Comparison of ENCODE assay signal across 25 mouse cellular contexts in the genomic region with DNA sequence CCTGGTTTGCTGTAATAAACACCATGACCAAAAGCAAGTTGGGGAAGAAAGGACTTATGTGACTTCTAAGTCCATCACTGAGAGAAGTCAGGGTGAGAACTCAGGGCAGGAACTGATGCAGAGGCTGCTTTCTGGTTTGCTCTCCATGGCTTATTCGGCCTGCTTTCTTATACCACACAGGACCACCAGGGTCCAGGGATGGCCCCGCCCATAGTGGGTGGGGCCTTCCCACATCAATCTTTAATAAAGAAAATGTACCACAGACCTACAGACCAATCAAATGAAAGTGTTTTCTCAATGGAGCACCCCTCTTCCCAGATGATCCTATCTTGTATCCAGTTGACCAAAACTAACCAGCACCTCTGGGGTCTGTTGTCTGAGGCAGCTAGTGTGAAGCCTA. TPM values are rescaled to one million over a fixed set of nuclear protein-coding genes. Genes with fewer than 3 reads are reported as not detected.
A peak's percentile ranks its signal among the peaks of the same experiment; 100 is the strongest.
DNase-seq lines count a peak whose midpoint lies in the region; ATAC-seq and TF ChIP-seq lines count a peak whose summit lies in the region.
"Had no signal": no experiment of that assay in that cellular context is flagged by ENCODE, and none has a peak within 500 bp of the region (broad histone marks: within the 10 kb centered on the region; RNA-seq: fewer than 3 reads in every experiment).

No protein-coding gene starts in this region.

- no peak for TF ChIP-seq CTCF in midbrain, postnatal 0 days (IDR thresholded peaks at IDR 0.05)

- H3K4me3 ChIP-seq in midbrain, embryonic 10.5 days, result peak overlapping the region; percentile 12; the same call in 1 of the 2 replicates
- no peak overlapping the region for H3K4me3 ChIP-seq in midbrain, postnatal 0 days (ENCODE audit: low read depth, low read length)
- H3K4me3 ChIP-seq in forebrain, embryonic 15.5 days, result no peak overlapping the region
- no peak overlapping the region for H3K4me3 ChIP-seq in neural tube, embryonic 14.5 days (ENCODE audit: low read depth, low read length)
- H3K4me3 ChIP-seq: embryonic facial prominence, embryonic 15.5 days; left cerebral cortex, adult 2 months; limb, embryonic 12.5 days; neural tube, embryonic 12.5 days; stomach, embryonic 15.5 days had no signal

- H3K36me3 ChIP-seq in midbrain, embryonic 10.5 days, result peaks cover 52% of the 10 kb centered on the region
- no peaks in the 10 kb centered on the region for H3K36me3 ChIP-seq in midbrain, postnatal 0 days (ENCODE audit: insufficient read depth, low read length)
- no peaks in the 10 kb centered on the region for H3K36me3 ChIP-seq in forebrain, embryonic 15.5 days
- no peaks in the 10 kb centered on the region for H3K36me3 ChIP-seq in neural tube, embryonic 14.5 days (ENCODE audit: control insufficient read depth, insufficient read depth, low read length)
- H3K36me3 ChIP-seq: embryonic facial prominence, embryonic 15.5 days; stomach, embryonic 15.5 days had no signal

- WGBS in midbrain, embryonic 10.5 days, result 67% methylated on average over 2 of the region's 2 CpGs
- WGBS in midbrain, postnatal 0 days, result 50% methylated on average over 2 of the region's 2 CpGs
- 41% methylated on average over 2 of the region's 2 CpGs for WGBS in forebrain, embryonic 15.5 days
- whole genome bisulfite sequencing in neural tube, embryonic 14.5 days, result 52% methylated on average over 2 of the region's 2 CpGs

- H3K4me2 ChIP-seq in midbrain, postnatal 0 days (ENCODE audit: low read depth, low read length, poor library complexity, severe bottlenecking), result no peak overlapping the region
- no peak overlapping the region for H3K4me2 ChIP-seq in forebrain, embryonic 15.5 days (replicated peaks)
- H3K4me2 ChIP-seq in neural tube, embryonic 14.5 days (ENCODE audit: low read depth, low read length), result no peak overlapping the region
- H3K4me2 ChIP-seq: embryonic facial prominence, embryonic 15.5 days; limb, embryonic 12.5 days; stomach, embryonic 15.5 days had no signal

- no peak overlapping the region for H3K9ac ChIP-seq in midbrain, postnatal 0 days (replicated peaks; ENCODE audit: low read length, poor library complexity, severe bottlenecking)
- no peak overlapping the region for H3K9ac ChIP-seq in forebrain, embryonic 15.5 days (replicated peaks)
- no peak overlapping the region for H3K9ac ChIP-seq in neural tube, embryonic 14.5 days (replicated peaks; ENCODE audit: low read depth, low read length)
- H3K9ac ChIP-seq: embryonic facial prominence, embryonic 15.5 days; limb, embryonic 12.5 days; neural tube, embryonic 12.5 days; stomach, embryonic 15.5 days had no signal

- no peaks in the 10 kb centered on the region for H3K9me3 ChIP-seq in midbrain, embryonic 10.5 days (replicated peaks)
- no peaks in the 10 kb centered on the region for H3K9me3 ChIP-seq in midbrain, postnatal 0 days (ENCODE audit: low read length)
- H3K9me3 ChIP-seq in forebrain, embryonic 15.5 days, result no peaks in the 10 kb centered on the region
- no peaks in the 10 kb centered on the region for H3K9me3 ChIP-seq in neural tube, embryonic 14.5 days (ENCODE audit: control insufficient read depth, low read length)
- H3K9me3 ChIP-seq: embryonic facial prominence, embryonic 15.5 days; limb, embryonic 12.5 days; megakaryocyte, embryonic 14.5 days; neural tube, embryonic 12.5 days; stomach, embryonic 15.5 days had no signal

- peak; percentile 42 for DNase-seq in embryo, embryonic 10.5 days (ENCODE audit: low spot score)
- no peak for DNase-seq in embryo, embryonic 10 days (ENCODE audit: low spot score)
- DNase-seq in midbrain, embryonic 10.5 days (ENCODE audit: low spot score), result no peak
- no peak for DNase-seq in midbrain, postnatal 0 days (ENCODE audit: low spot score)
- DNase-seq in adrenal gland, postnatal 14 days, result no peak
- no peak for DNase-seq in spleen, postnatal 4 days (ENCODE audit: low spot score in 2 of 2)
- DNase-seq: adrenal gland, postnatal 36 days; cerebellum, postnatal 25 days; gastrocnemius, postnatal 14 days; heart, postnatal 10 days; right cerebral cortex, adult 18-20 months had no signal

- peak overlapping the region; percentile 61; the same call in 1 of the 2 replicates for H3K27ac ChIP-seq in midbrain, embryonic 10.5 days (replicated peaks)
- no peak overlapping the region for H3K27ac ChIP-seq in midbrain, postnatal 0 days (ENCODE audit: low read depth, low read length)
- H3K27ac ChIP-seq in forebrain, embryonic 15.5 days (replicated peaks), result peak overlapping the region; percentile 59
- peak overlapping the region; percentile 28; the same call in 1 of the 2 replicates for H3K27ac ChIP-seq in neural tube, embryonic 14.5 days (ENCODE audit: low read depth, low read length)
- H3K27ac ChIP-seq: embryonic facial prominence, embryonic 15.5 days; left cerebral cortex, adult 2 months; limb, embryonic 12.5 days; stomach, embryonic 15.5 days had no signal

- peaks cover 57% of the 10 kb centered on the region for H3K4me1 ChIP-seq in midbrain, embryonic 10.5 days
- no peaks in the 10 kb centered on the region for H3K4me1 ChIP-seq in midbrain, postnatal 0 days (ENCODE audit: insufficient read depth, low read length)
- peaks cover 29% of the 10 kb centered on the region for H3K4me1 ChIP-seq in forebrain, embryonic 15.5 days
- H3K4me1 ChIP-seq in neural tube, embryonic 14.5 days (ENCODE audit: control insufficient read depth, insufficient read depth, low read length), result peaks cover 15% of the 10 kb centered on the region

- no peaks in the 10 kb centered on the region for H3K27me3 ChIP-seq in midbrain, embryonic 10.5 days (ENCODE audit: low read depth, poor library complexity, severe bottlenecking)
- H3K27me3 ChIP-seq in midbrain, postnatal 0 days (ENCODE audit: insufficient read depth, low read length), result no peaks in the 10 kb centered on the region
- no peaks in the 10 kb centered on the region for H3K27me3 ChIP-seq in forebrain, embryonic 15.5 days
- H3K27me3 ChIP-seq in neural tube, embryonic 14.5 days (ENCODE audit: control insufficient read depth, insufficient read depth, low read length), result no peaks in the 10 kb centered on the region
- H3K27me3 ChIP-seq: CH12.LX; embryonic facial prominence, embryonic 15.5 days; limb, embryonic 12.5 days; megakaryocyte, embryonic 14.5 days; neural tube, embryonic 12.5 days; stomach, embryonic 15.5 days had no signal

- no peak for ATAC-seq in midbrain, postnatal 0 days (ENCODE audit: low FRiP score)
- no peak for ATAC-seq in forebrain, embryonic 15.5 days (replicated peaks)
- peak; percentile 25; the same call in 1 of the 2 replicates for ATAC-seq in neural tube, embryonic 14.5 days (ENCODE audit: low read depth)

RNA-seq across cellular contexts. Expression of a gene that starts 4.1 kb away (rescaled TPM):
- 181 and 187 TPM in 2 replicates for polyA plus RNA-seq in midbrain, embryonic 10.5 days (2016; fragmentation: Nextera tagmentation; extraction: Ambion mirVana)
- 13.0 and 17.1 TPM in 2 replicates for total RNA-seq in midbrain, postnatal 0 days (2014; rRNA removed)
- polyA plus RNA-seq in midbrain, postnatal 0 days (2015; fragmentation: Nextera tagmentation; extraction: Ambion mirVana), result 13.0 and 15.3 TPM in 2 replicates
- polyA plus RNA-seq in forebrain, embryonic 15.5 days (2015; fragmentation: Nextera tagmentation; extraction: Ambion mirVana), result 48.2 and 48.6 TPM in 2 replicates
- 21.4 and 30.3 TPM in 2 replicates for polyA plus RNA-seq in neural tube, embryonic 14.5 days (2014; fragmentation: Nextera tagmentation; extraction: Ambion mirVana)
- 10.7 and 13.7 TPM in 2 replicates for total RNA-seq in adrenal gland, postnatal 14 days (2021)

RNA-seq across cellular contexts. Expression of a gene that starts 22.4 kb away (rescaled TPM):
- not detected in 2 replicates for polyA plus RNA-seq in midbrain, embryonic 10.5 days (2016; fragmentation: Nextera tagmentation; extraction: Ambion mirVana)
- not detected in 2 replicates for total RNA-seq in midbrain, postnatal 0 days (2014; rRNA removed)
- polyA plus RNA-seq in midbrain, postnatal 0 days (2015; fragmentation: Nextera tagmentation; extraction: Ambion mirVana), result not detected in 2 replicates
- not detected in 2 replicates for polyA plus RNA-seq in forebrain, embryonic 15.5 days (2015; fragmentation: Nextera tagmentation; extraction: Ambion mirVana)
- polyA plus RNA-seq in neural tube, embryonic 14.5 days (2014; fragmentation: Nextera tagmentation; extraction: Ambion mirVana), result not detected in 2 replicates
- not detected in 2 replicates for total RNA-seq in adrenal gland, postnatal 14 days (2021)
- total RNA-seq: adrenal gland, postnatal 36 days; CH12.LX; gastrocnemius, postnatal 14 days; heart, adult 8-10 months; heart, postnatal 10 days; left cerebral cortex, adult 2 months had no signal
- polyA plus RNA-seq: embryonic facial prominence, embryonic 15.5 days; intestine, embryonic 14.5 days; kidney, embryonic 14.5 days; limb, embryonic 12.5 days; lung, embryonic 16.5 days; neural tube, embryonic 12.5 days; stomach, embryonic 15.5 days had no signal

RNA-seq across cellular contexts. Expression of a gene that starts 38.6 kb away (rescaled TPM):
- 0.02 TPM in 1 of 2 replicates, not detected in the other for polyA plus RNA-seq in midbrain, embryonic 10.5 days (2016; fragmentation: Nextera tagmentation; extraction: Ambion mirVana)
- total RNA-seq in midbrain, postnatal 0 days (2014; rRNA removed), result not detected in 2 replicates
- not detected in 2 replicates for polyA plus RNA-seq in midbrain, postnatal 0 days (2015; fragmentation: Nextera tagmentation; extraction: Ambion mirVana)
- polyA plus RNA-seq in forebrain, embryonic 15.5 days (2015; fragmentation: Nextera tagmentation; extraction: Ambion mirVana), result 0.15 and 0.29 TPM in 2 replicates
- 0.06 and 0.21 TPM in 2 replicates for polyA plus RNA-seq in neural tube, embryonic 14.5 days (2014; fragmentation: Nextera tagmentation; extraction: Ambion mirVana)
- total RNA-seq in adrenal gland, postnatal 14 days (2021), result not detected in 2 replicates
- total RNA-seq: adrenal gland, postnatal 36 days; CH12.LX; gastrocnemius, postnatal 14 days; heart, adult 8-10 months; heart, postnatal 10 days had no signal
- polyA plus RNA-seq: activated CD4-positive, CD25-positive, alpha-beta regulatory T cell, adult 4 months; limb, embryonic 12.5 days; lung, embryonic 16.5 days; neural tube, embryonic 12.5 days; stomach, embryonic 15.5 days had no signal

RNA-seq across cellular contexts. Expression of a gene that starts 40.6 kb away (rescaled TPM):
- 0.02 TPM in 1 of 2 replicates, not detected in the other for polyA plus RNA-seq in midbrain, embryonic 10.5 days (2016; fragmentation: Nextera tagmentation; extraction: Ambion mirVana)
- 0.27 TPM in 1 of 2 replicates, not detected in the other for total RNA-seq in midbrain, postnatal 0 days (2014; rRNA removed)
- polyA plus RNA-seq in midbrain, postnatal 0 days (2015; fragmentation: Nextera tagmentation; extraction: Ambion mirVana), result 0.05 TPM in 1 of 2 replicates, not detected in the other
- polyA plus RNA-seq in forebrain, embryonic 15.5 days (2015; fragmentation: Nextera tagmentation; extraction: Ambion mirVana), result not detected in 2 replicates
- polyA plus RNA-seq in neural tube, embryonic 14.5 days (2014; fragmentation: Nextera tagmentation; extraction: Ambion mirVana), result not detected in 2 replicates
- total RNA-seq in adrenal gland, postnatal 14 days (2021), result not detected in 2 replicates
- total RNA-seq: adrenal gland, postnatal 36 days; gastrocnemius, postnatal 14 days; heart, adult 8-10 months; heart, postnatal 10 days had no signal
- polyA plus RNA-seq: activated CD4-positive, CD25-positive, alpha-beta regulatory T cell, adult 4 months; intestine, embryonic 14.5 days; kidney, embryonic 14.5 days; limb, embryonic 12.5 days; lung, embryonic 16.5 days; neural tube, embryonic 12.5 days; stomach, embryonic 15.5 days had no signal
